Mouse (Mus musculus) ES-Bruce4 (cell line): ENCODE data around the gene Cers2. TPM values are rescaled to one million over a fixed set of nuclear protein-coding genes. Genes with fewer than 3 reads are reported as not detected.
A peak's percentile ranks its signal among the peaks of the same experiment; 100 is the strongest.

Experiments used
- H3K27ac ChIP-seq: 2 replicates; pipeline ENCODE4 v1.5.1; 2012; ENCODE audit warnings: low read length, inconsistent platforms; ENCODE audit not compliant: insufficient read depth
- H3K27me3 ChIP-seq: 2 replicates; pipeline ENCODE4 v1.6.1; 2012; ENCODE audit warnings: mild to moderate bottlenecking, low read length, inconsistent platforms; ENCODE audit not compliant: control insufficient read depth, poor library complexity, insufficient read depth, severe bottlenecking
- H3K36me3 ChIP-seq: 2 replicates; pipeline ENCODE4 v1.6.1; 2012; ENCODE audit warnings: inconsistent platforms, mild to moderate bottlenecking, low read length, moderate library complexity; ENCODE audit not compliant: control insufficient read depth, poor library complexity, insufficient read depth, severe bottlenecking
- H3K4me1 ChIP-seq: one replicate; pipeline ENCODE4 v1.8.1; 2011; ENCODE audit warnings: low read length; ENCODE audit not compliant: control insufficient read depth, insufficient read depth
- H3K4me3 ChIP-seq: 2 replicates; pipeline ENCODE4 v1.5.1; 2011; ENCODE audit warnings: low read depth, mild to moderate bottlenecking, low read length
- H3K9ac ChIP-seq: 2 replicates; pipeline ENCODE4 v1.6.1; 2012; ENCODE audit warnings: low read depth, mild to moderate bottlenecking, inconsistent platforms; ENCODE audit not compliant: poor library complexity, severe bottlenecking
- H3K9me3 ChIP-seq: replicated peaks from 2 replicates; pipeline ENCODE4 v1.6.1; 2012; ENCODE audit warnings: mild to moderate bottlenecking, low read length, inconsistent platforms; ENCODE audit not compliant: control insufficient read depth, poor library complexity, insufficient read depth, severe bottlenecking
- CTCF ChIP-seq: IDR thresholded peaks from one replicate; pipeline ENCODE4 v1.8.1; 2011; ENCODE audit warnings: low read depth, low read length
- EP300 ChIP-seq: IDR thresholded peaks from 2 replicates; pipeline ENCODE4 v1.6.1; 2011; ENCODE audit warnings: low read depth, low read length; ENCODE audit not compliant: insufficient read depth
- POLR2A ChIP-seq: IDR thresholded peaks from one replicate; pipeline ENCODE4 v1.8.1; 2011; ENCODE audit warnings: low read length; ENCODE audit not compliant: insufficient read depth
- polyA plus RNA-seq: library from polyadenylated mRNA; stranded (reverse); fragments of >200 nt; gene quantifications from 2 replicates; pipeline ENCODE4 v1.2.4, GENCODE M21; 2011; ENCODE audit warnings: low read depth; ENCODE audit not compliant: missing spikeins, insufficient read depth, insufficient read length

Cers2 gene
- 99.9 and 103 TPM in 2 replicates for polyA plus RNA-seq

DNA sequence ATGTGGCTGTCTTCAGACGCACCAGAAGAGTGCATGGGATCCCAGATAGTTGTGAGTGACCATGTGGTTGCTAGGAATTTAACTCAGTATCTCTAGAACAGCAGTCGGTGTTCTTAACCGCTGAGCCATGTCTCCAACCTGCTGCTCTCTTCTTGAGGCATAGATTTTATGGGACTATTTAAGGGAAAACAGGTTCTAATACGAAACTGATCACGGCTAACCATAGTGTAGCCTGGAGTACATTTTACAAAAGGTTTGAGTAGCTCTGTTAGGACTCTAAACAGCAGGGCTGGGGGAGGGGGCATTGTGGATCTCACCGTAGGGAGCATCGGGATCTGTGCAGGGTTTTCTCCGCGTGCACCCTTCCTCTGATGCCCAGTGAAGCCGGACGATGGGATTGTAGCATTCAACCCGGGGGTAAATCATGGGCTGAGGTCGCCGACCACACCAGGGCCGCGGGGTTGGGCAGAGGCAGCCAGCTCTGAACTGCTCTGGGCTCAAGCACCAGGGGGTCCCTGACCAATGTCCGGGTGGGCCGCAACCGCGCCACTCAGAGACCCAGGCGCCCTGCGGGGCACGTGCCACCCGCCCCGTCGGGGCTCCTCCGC is at the start of gene Cers2:
Cers2 (plus strand) TSS at position 306 of the 608 bp plus-strand sequence.
- H3K36me3 ChIP-seq, result no peaks in the 10 kb centered on the region
- H3K27ac ChIP-seq, result peak within 1 kb of the TSS; percentile 29
- H3K4me1 ChIP-seq, result no peaks in the 10 kb centered on the region
- no peak for TF ChIP-seq EP300
- no peak for TF ChIP-seq CTCF
- no peak for TF ChIP-seq POLR2A
- H3K4me3 ChIP-seq, result peak within 1 kb of the TSS; percentile 84
- no peaks in the 10 kb centered on the region for H3K27me3 ChIP-seq
- H3K9ac ChIP-seq, result peak within 1 kb of the TSS; percentile 94
- no peaks in the 10 kb centered on the region for H3K9me3 ChIP-seq

DNA sequence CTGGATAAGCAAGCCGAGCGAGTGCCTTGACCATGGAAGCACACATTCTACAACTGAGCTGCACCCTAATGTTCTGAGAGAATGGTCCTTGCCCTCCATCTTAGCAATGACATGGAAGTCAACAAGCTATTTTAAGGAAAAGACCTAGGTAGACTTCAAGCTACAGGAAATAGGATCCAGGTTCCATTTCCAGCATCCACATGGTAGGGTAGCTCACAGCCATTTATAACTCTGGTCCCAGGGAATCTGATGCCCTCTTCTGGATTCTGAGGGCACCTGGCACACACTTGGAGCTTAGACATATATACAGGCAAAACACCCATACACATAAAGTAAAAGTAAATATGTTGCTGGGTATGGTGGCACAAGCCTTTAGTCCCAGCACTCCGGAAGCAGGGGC is 48.5 kb upstream of the Cers2 start:
- Histone ChIP-seq H3K4me1 (peaks cover 5% of the 10 kb centered on the region), H3K9ac (no peak overlapping the region), H3K27ac (no peak overlapping the region), H3K9me3 (no peaks in the 10 kb centered on the region), H3K36me3 (peaks cover 25% of the 10 kb centered on the region), H3K4me3 (no peak overlapping the region), H3K27me3 (no peaks in the 10 kb centered on the region)
- TF ChIP-seq CTCF (no peak), EP300 (no peak), POLR2A (no peak)

DNA sequence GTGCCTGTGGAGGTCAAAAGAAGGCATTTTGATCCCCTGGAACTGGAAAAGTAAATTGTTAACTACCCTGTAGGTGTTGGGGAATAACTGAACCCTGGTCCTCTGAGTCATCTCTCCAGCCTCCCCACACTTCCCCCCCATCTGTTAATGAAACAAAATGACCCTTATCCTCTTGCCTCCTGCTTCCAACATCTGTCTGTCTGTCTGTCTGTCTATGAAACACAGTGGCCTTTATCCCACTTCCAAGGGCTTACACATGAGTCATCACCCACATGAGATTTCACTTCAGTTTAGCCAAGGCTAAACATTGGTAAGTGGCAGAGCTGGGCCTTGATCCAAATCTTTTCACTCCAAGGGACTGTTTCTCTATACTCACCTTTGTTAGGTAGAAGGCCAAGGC is 46.7 kb upstream of the Cers2 start:
- no peak overlapping the region for H3K9ac ChIP-seq
- H3K27me3 ChIP-seq, result no peaks in the 10 kb centered on the region
- H3K4me1 ChIP-seq, result peaks cover 8% of the 10 kb centered on the region
- H3K4me3 ChIP-seq, result no peak overlapping the region
- no peaks in the 10 kb centered on the region for H3K9me3 ChIP-seq
- no peak overlapping the region for H3K27ac ChIP-seq
- H3K36me3 ChIP-seq, result peaks cover 14% of the 10 kb centered on the region
- TF ChIP-seq CTCF (no peak), EP300 (no peak), POLR2A (no peak)

DNA sequence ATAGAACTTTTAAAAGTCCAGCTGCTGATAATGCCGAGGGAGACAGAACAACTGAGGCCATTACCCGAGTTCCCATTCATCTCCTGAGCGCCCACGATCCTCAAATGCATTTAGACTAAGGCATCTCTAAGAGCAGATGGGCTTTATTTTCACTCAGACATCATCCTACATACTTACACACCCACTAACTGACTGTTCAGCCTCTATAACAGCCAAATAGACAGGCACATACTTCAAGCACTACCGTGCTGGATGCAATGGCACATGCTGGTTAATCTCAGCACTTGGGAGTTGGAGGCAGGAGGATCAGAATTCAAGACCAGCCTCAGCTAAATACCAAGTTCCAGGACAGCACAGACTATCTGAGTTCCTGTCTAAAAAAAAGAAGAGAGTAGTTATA is 44.8 kb upstream of the Cers2 start:
- Histone ChIP-seq H3K36me3 (peaks cover 11% of the 10 kb centered on the region), H3K9me3 (no peaks in the 10 kb centered on the region), H3K9ac (peak overlapping the region; percentile 29; the same call in 1 of the 2 replicates), H3K27ac (peak overlapping the region; percentile 55; the same call in 1 of the 2 replicates), H3K4me3 (no peak overlapping the region), H3K4me1 (peaks cover 8% of the 10 kb centered on the region), H3K27me3 (no peaks in the 10 kb centered on the region)
- TF ChIP-seq EP300 (no peak), CTCF (no peak), POLR2A (no peak)

DNA sequence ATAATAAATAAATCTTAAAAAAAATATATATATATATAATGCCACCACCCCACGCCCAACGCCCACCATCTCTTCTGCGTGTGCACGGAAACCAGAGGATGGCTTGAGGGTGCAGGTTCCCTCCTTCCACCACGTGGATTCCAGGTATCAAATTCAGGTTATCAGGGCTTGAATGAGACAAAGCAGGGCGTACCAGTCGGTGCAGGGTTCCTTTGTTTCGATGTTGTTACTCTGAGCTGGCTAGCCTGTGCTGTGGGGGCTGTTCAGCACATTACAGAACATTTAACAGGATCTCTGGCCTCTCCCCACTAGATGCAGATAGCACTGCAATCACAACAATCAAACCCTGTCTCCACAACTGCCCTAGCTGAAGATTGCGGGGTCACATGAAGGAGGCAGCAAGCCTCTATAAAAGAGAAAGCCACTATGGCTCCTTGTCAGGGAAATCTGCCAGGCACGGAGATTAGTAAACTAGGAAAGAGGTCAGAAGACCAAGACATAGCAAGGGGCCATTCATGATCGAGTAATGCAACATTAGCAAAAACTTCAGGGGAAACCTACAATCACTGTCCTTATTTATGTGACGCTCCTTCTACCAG is 43.7 kb upstream of the Cers2 start:
- Histone ChIP-seq H3K27ac (peak overlapping the region; percentile 64), H3K27me3 (no peaks in the 10 kb centered on the region), H3K4me1 (peaks cover 8% of the 10 kb centered on the region), H3K36me3 (peaks cover 11% of the 10 kb centered on the region), H3K9ac (no peak overlapping the region), H3K4me3 (no peak overlapping the region), H3K9me3 (no peaks in the 10 kb centered on the region)
- TF ChIP-seq CTCF (no peak), EP300 (peak; percentile 58; the same call in 1 of the 2 replicates)

DNA sequence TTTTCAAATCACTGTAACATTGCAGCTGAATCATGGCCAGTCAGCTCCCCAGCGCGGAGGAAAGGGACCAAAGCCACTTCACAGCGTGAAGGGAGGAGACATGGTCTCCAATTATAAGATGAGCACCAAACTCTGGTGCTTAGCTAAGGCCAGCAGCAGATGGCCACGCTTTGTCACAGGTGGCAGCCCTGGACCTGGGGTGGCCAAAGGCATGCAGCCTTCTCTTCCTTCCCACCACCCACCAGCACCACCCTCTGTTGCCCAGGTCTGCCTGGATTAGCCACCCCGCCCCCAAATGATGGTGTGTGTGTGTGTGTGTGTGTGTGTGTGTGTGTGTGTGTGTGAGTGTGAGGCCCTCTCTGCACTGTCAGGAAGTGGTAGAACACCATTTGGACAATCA is 41.1 kb upstream of the Cers2 start:
- Histone ChIP-seq H3K9ac (no peak overlapping the region), H3K27ac (peak overlapping the region; percentile 74), H3K4me3 (no peak overlapping the region), H3K9me3 (no peaks in the 10 kb centered on the region), H3K27me3 (no peaks in the 10 kb centered on the region), H3K36me3 (no peaks in the 10 kb centered on the region), H3K4me1 (peaks cover 9% of the 10 kb centered on the region)
- no peak for TF ChIP-seq CTCF
- TF ChIP-seq EP300, result no peak
- TF ChIP-seq POLR2A, result no peak
